9 mouse cellular contexts compared by ENCODE assay signal in the genomic region with DNA sequence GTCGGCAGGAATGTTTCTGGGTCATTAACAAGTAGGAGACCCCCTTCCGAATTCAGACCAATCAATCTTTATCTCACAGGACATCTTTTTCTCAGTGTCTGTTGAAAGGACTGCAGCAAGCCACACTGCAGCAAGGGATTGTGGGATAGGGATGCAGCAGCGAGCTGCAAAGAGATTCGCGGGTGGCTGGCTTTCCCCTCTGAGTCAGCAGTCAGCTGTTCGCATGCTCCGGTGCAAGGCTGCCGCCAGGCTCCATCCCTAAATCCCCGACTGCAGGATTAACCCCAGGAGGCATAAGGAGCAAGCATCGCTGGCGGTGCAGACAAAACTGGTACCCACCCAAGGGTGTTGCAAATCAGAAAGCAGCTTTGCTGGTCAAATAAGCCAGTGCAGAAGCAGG. TPM values are rescaled to one million over a fixed set of nuclear protein-coding genes. Genes with fewer than 3 reads are reported as not detected.
A peak's percentile ranks its signal among the peaks of the same experiment; 100 is the strongest.
DNase-seq lines count a peak whose midpoint lies in the region; ATAC-seq and TF ChIP-seq lines count a peak whose summit lies in the region.
"Had no signal": no experiment of that assay in that cellular context is flagged by ENCODE, and none has a peak within 500 bp of the region (broad histone marks: within the 10 kb centered on the region; RNA-seq: fewer than 3 reads in every experiment).

No protein-coding gene starts in this region.

- no peaks in the 10 kb centered on the region for H3K27me3 ChIP-seq in forebrain, postnatal 0 days (ENCODE audit: insufficient read depth, low read length)
- H3K27me3 ChIP-seq in lung, embryonic 16.5 days (ENCODE audit: control insufficient read depth, insufficient read depth, low read depth, low read length), result no peaks in the 10 kb centered on the region

- peak overlapping the region; percentile 56 for H3K4me2 ChIP-seq in forebrain, postnatal 0 days (ENCODE audit: low read depth)
- H3K4me2 ChIP-seq in lung, embryonic 16.5 days (ENCODE audit: low read depth, low read length), result peak overlapping the region; percentile 82

- peaks cover 2 to 10% of the 10 kb centered on the region in 2 experiments; a peak in 3 of 4 replicates for H3K4me1 ChIP-seq in ES-E14 (ENCODE audit: control insufficient read depth in 2 of 2, insufficient read depth in 2 of 2, low read length in 2 of 2, poor library complexity in 1 of 2)
- H3K4me1 ChIP-seq in forebrain, postnatal 0 days (ENCODE audit: insufficient read depth), result peaks cover 28% of the 10 kb centered on the region
- H3K4me1 ChIP-seq in lung, embryonic 16.5 days (replicated peaks; ENCODE audit: control insufficient read depth, insufficient read depth, low read length), result peaks cover 22% of the 10 kb centered on the region

- no peaks in the 10 kb centered on the region for H3K36me3 ChIP-seq in ES-E14 (ENCODE audit: control insufficient read depth, insufficient read depth, low read length, poor library complexity, severe bottlenecking)
- H3K36me3 ChIP-seq in forebrain, postnatal 0 days (ENCODE audit: insufficient read depth), result no peaks in the 10 kb centered on the region
- H3K36me3 ChIP-seq in lung, embryonic 16.5 days (ENCODE audit: control insufficient read depth, insufficient read depth, low read length), result no peaks in the 10 kb centered on the region

- no peak overlapping the region for H3K27ac ChIP-seq in ES-E14 (ENCODE audit: insufficient read depth, low read depth, low read length, poor library complexity, severe bottlenecking)
- peak overlapping the region; percentile 86 for H3K27ac ChIP-seq in forebrain, postnatal 0 days (ENCODE audit: low read depth, low read length)
- H3K27ac ChIP-seq in lung, embryonic 16.5 days (ENCODE audit: low read length), result no peak overlapping the region

- no peak for DNase-seq in ES-E14 (ENCODE audit: low read depth, low spot score)
- DNase-seq in cerebellum, adult 11-12 months, result peak; percentile 83
- DNase-seq in forebrain, postnatal 0 days, result peak; percentile 90
- DNase-seq in heart, postnatal 4 days, result peak; percentile 57
- DNase-seq in layer of hippocampus, adult 9-10 months (ENCODE audit: low spot score), result peak; percentile 56
- peak; percentile 61 for DNase-seq in retina, adult 2 months (ENCODE audit: low read depth, low spot score)

- H3K9ac ChIP-seq in ES-E14 (ENCODE audit: insufficient read depth, low read depth, low read length, poor library complexity, severe bottlenecking), result peak overlapping the region; percentile 46
- peak overlapping the region; percentile 64 for H3K9ac ChIP-seq in forebrain, postnatal 0 days
- peak overlapping the region; percentile 65 for H3K9ac ChIP-seq in lung, embryonic 16.5 days (ENCODE audit: low read length)

- under 1% methylated on average over 11 of the region's 11 CpGs for WGBS in forebrain, postnatal 0 days
- 2% methylated on average over 11 of the region's 11 CpGs for WGBS in lung, embryonic 16.5 days

- peak; percentile 93 for ATAC-seq in forebrain, postnatal 0 days
- ATAC-seq in lung, embryonic 16.5 days (ENCODE audit: low read depth), result peak; percentile 61
- ATAC-seq in monocyte, adult 5-6 weeks (replicated peaks; ENCODE audit: insufficient number of reproducible peaks, low FRiP score, low TSS enrichment, poor library complexity, severe bottlenecking), result no peak

- in situ Hi-C loops in ES-E14 (cut with MboI; ENCODE audit: low sequenced_read_pairs in 2 of 2, unreplicated experiment in 2 of 2), result no loop called here

- peak overlapping the region; percentile 30 to 59 for H3K4me3 ChIP-seq in ES-E14 (ENCODE audit: insufficient read depth in 1 of 2, low read depth in 1 of 2, low read length in 2 of 2, poor library complexity in 1 of 2, severe bottlenecking in 1 of 2)
- H3K4me3 ChIP-seq in forebrain, postnatal 0 days (ENCODE audit: low read depth, low read length), result peak overlapping the region; percentile 51
- H3K4me3 ChIP-seq in lung, embryonic 16.5 days (ENCODE audit: low read length), result peak overlapping the region; percentile 55
- H3K4me3 ChIP-seq: erythroblast, embryonic 14.5 days had no signal

- no peaks in the 10 kb centered on the region for H3K9me3 ChIP-seq in ES-E14 (ENCODE audit: control insufficient read depth, insufficient read depth, low read depth, low read length)
- H3K9me3 ChIP-seq in forebrain, postnatal 0 days (ENCODE audit: low read length), result no peaks in the 10 kb centered on the region
- no peaks in the 10 kb centered on the region for H3K9me3 ChIP-seq in lung, embryonic 16.5 days (ENCODE audit: control insufficient read depth, low read length)

- no peak for TF ChIP-seq CTCF in forebrain, postnatal 0 days (IDR thresholded peaks at IDR 0.05; ENCODE audit: low read depth)

TF ChIP-seq in ES-E14, 5 proteins besides CTCF, POLR2A, EP300 and RAD21:
- TF ChIP-seq CHD2 (IDR thresholded peaks at IDR 0.05; ENCODE audit: low read depth, low read length), result no peak
- TF ChIP-seq ZC3H11A (IDR thresholded peaks at IDR 0.05; ENCODE audit: borderline replicate concordance, low read depth, low read length), result no peak
- TF ChIP-seq MAFK (IDR thresholded peaks at IDR 0.05; ENCODE audit: insufficient read depth, low read depth, low read length), result peak; percentile 45; the same call in 1 of the 2 replicates
- no peak for TF ChIP-seq HCFC1 (IDR thresholded peaks at IDR 0.05; ENCODE audit: borderline replicate concordance, insufficient read depth, low read length)
- TF ChIP-seq ZNF384 (IDR thresholded peaks at IDR 0.05; ENCODE audit: low read depth, low read length), result no peak

RNA-seq across cellular contexts. Expression of gene Gm6525, which starts 46.8 kb away (rescaled TPM):
- total RNA-seq in ES-E14 (2012; rRNA removed), result 0.27 and 0.48 TPM in 2 replicates
- total RNA-seq in forebrain, postnatal 0 days (2014; rRNA removed), result 0.29 TPM in 1 of 2 replicates, not detected in the other
- polyA plus RNA-seq in forebrain, postnatal 0 days (2015; fragmentation: Nextera tagmentation; extraction: Ambion mirVana), result 0.33 and 2.1 TPM in 2 replicates
- total RNA-seq in heart, postnatal 4 days (2021), result not detected
- 0.98 and 1.2 TPM in 2 replicates for polyA plus RNA-seq in lung, embryonic 16.5 days (2015; fragmentation: Nextera tagmentation; extraction: Ambion mirVana)
- total RNA-seq in monocyte, adult 5-6 weeks (2017), result not detected in 3 replicates
- polyA plus RNA-seq: erythroblast, embryonic 14.5 days had no signal
